Mouse (Mus musculus) splenic B cell, adult 2 months (primary cell): ENCODE results near the gene Gh.
A peak's percentile ranks its signal among the peaks of the same experiment; 100 is the strongest.

Experiments
- DNase-seq: peaks from one replicate; pipeline ENCODE4 v3.0.0-alpha.2; 2011; ENCODE audit warnings: low read depth, low spot score
- H3K27me3 ChIP-seq: 2 replicates; pipeline ENCODE4 v1.6.1; 2012; ENCODE audit warnings: mild to moderate bottlenecking, low read length, moderate library complexity, mixed read lengths; ENCODE audit not compliant: control insufficient read depth, poor library complexity, insufficient read depth, severe bottlenecking
- H3K36me3 ChIP-seq: 2 replicates; pipeline ENCODE4 v1.6.1; 2012; ENCODE audit warnings: mild to moderate bottlenecking, low read length, moderate library complexity, mixed read lengths; ENCODE audit not compliant: control insufficient read depth, poor library complexity, insufficient read depth, severe bottlenecking

Gene Gh

GRCm38 (mm10) chr11:106324858-106325257 lies 23.2 kb upstream of the Gh start:
- Histone ChIP-seq H3K36me3 (peaks cover 3% of the 10 kb centered on the region; the same call in 1 of the 2 replicates), H3K27me3 (no peaks in the 10 kb centered on the region)
- peak; percentile 86 for DNase-seq

- H3K27me3 ChIP-seq: no peaks in the 10 kb centered on the region
- H3K36me3 ChIP-seq: peaks cover 3% of the 10 kb centered on the region; the same call in 1 of the 2 replicates
- DNase-seq: peak; percentile 48
Observed at GRCm38 (mm10) chr11:106318406-106319366, 17.0 kb upstream of the Gh start.

GRCm38 (mm10) chr11:106317801-106318200 lies 16.1 kb upstream of the Gh start:
- Histone ChIP-seq H3K27me3 (no peaks in the 10 kb centered on the region), H3K36me3 (peaks cover 9% of the 10 kb centered on the region)
- DNase-seq: peak; percentile 32

- no peaks in the 10 kb centered on the region for H3K27me3 ChIP-seq
- peaks cover 21% of the 10 kb centered on the region for H3K36me3 ChIP-seq
- no peak for DNase-seq
Observed at GRCm38 (mm10) chr11:106316416-106316815, 14.8 kb upstream of the Gh start.

- peaks cover 27% of the 10 kb centered on the region for H3K36me3 ChIP-seq
- DNase-seq: peak; percentile 87
Observed at GRCm38 (mm10) chr11:106314333-106314812, 12.7 kb upstream of the Gh start, which contains the start of gene Cd79b. Gene Cd79b (minus strand): TSS chr11:106314762.

GRCm38 (mm10) chr11:106313533-106313932 lies 11.9 kb upstream of the Gh start:
- DNase-seq: peak; percentile 60
- Histone ChIP-seq H3K27me3 (no peaks in the 10 kb centered on the region), H3K36me3 (peaks cover 27% of the 10 kb centered on the region)

More at GRCm38 (mm10) chr11:106314333-106314812, 12.7 kb upstream of the Gh start, which contains the start of gene Cd79b:
- no peaks in the 10 kb centered on the region for H3K27me3 ChIP-seq

GRCm38 (mm10) chr11:106310123-106310522 lies 8.5 kb upstream of the Gh start:
- DNase-seq: peak; percentile 78
- H3K27me3 ChIP-seq: no peaks in the 10 kb centered on the region
- H3K36me3 ChIP-seq: peaks cover 27% of the 10 kb centered on the region

- peak; percentile 88 for DNase-seq
- Histone ChIP-seq H3K27me3 (no peaks in the 10 kb centered on the region), H3K36me3 (peaks cover 23% of the 10 kb centered on the region)
Observed at GRCm38 (mm10) chr11:106308162-106308561, 6.5 kb upstream of the Gh start.

GRCm38 (mm10) chr11:106307432-106307831 lies 5.8 kb upstream of the Gh start:
- no peak for DNase-seq
- peaks cover 16% of the 10 kb centered on the region for H3K36me3 ChIP-seq
- no peaks in the 10 kb centered on the region for H3K27me3 ChIP-seq

GRCm38 (mm10) chr11:106306758-106307157 lies 5.1 kb upstream of the Gh start:
- H3K27me3 ChIP-seq: no peaks in the 10 kb centered on the region
- peak; percentile 33 for DNase-seq
- H3K36me3 ChIP-seq: peaks cover 9% of the 10 kb centered on the region

- no peak for DNase-seq
- peaks cover 2% of the 10 kb centered on the region for H3K36me3 ChIP-seq
- H3K27me3 ChIP-seq: no peaks in the 10 kb centered on the region
Observed at GRCm38 (mm10) chr11:106306065-106306385, 4.4 kb upstream of the Gh start.

- Histone ChIP-seq H3K36me3 (no peaks in the 10 kb centered on the region; the same call in 1 of the 2 replicates), H3K27me3 (no peaks in the 10 kb centered on the region)
- peak; percentile 87 for DNase-seq
Observed at GRCm38 (mm10) chr11:106305348-106306064, 3.8 kb upstream of the Gh start.

GRCm38 (mm10) chr11:106302634-106303033 lies 969 bp upstream of the Gh start:
- no peaks in the 10 kb centered on the region for H3K27me3 ChIP-seq
- DNase-seq: peak; percentile 92
- H3K36me3 ChIP-seq: no peaks in the 10 kb centered on the region

GRCm38 (mm10) chr11:106291861-106292260 lies 9.8 kb downstream of the Gh start:
- H3K36me3 ChIP-seq: no peaks in the 10 kb centered on the region
- H3K27me3 ChIP-seq: no peaks in the 10 kb centered on the region
- no peak for DNase-seq

GRCm38 (mm10) chr11:106290376-106290775 lies 11.3 kb downstream of the Gh start:
- no peak for DNase-seq
- Histone ChIP-seq H3K36me3 (no peaks in the 10 kb centered on the region), H3K27me3 (no peaks in the 10 kb centered on the region)
